Mouse (Mus musculus) small intestine, adult 2 months (tissue): Measurements from ENCODE around the gene Tmem200c.
A peak's percentile ranks its signal among the peaks of the same experiment; 100 is the strongest.

Experiments used
- CTCF ChIP-seq: fragments of 200-500 bp; IDR thresholded peaks from 2 replicates; pipeline ENCODE4 v1.5.1; 2012; ENCODE audit warnings: low read depth, mild to moderate bottlenecking, control low read depth, inconsistent platforms, low read length, moderate library complexity, mixed read lengths; ENCODE audit not compliant: insufficient replicate concordance, insufficient read length; ENCODE audit errors: extremely low read depth
- POLR2A ChIP-seq: fragments of 200-500 bp; IDR thresholded peaks from 2 replicates; pipeline ENCODE4 v1.6.1; 2012; ENCODE audit warnings: low read depth, mild to moderate bottlenecking, control low read depth, inconsistent platforms, low read length, moderate library complexity

GRCm38 (mm10) chr17:68841097-68841891 lies 14.9 kb downstream of the Tmem200c start:
- TF ChIP-seq POLR2A (no peak), CTCF (peak; percentile 41; the same call in 1 of the 2 replicates)
